Mouse (Mus musculus) small intestine, adult 2 months (tissue): ENCODE results near the gene Cnnm4.

Experiments
- CTCF ChIP-seq: fragments of 200-500 bp; IDR thresholded peaks from 2 replicates; pipeline ENCODE4 v1.5.1; 2012; ENCODE audit warnings: low read depth, mild to moderate bottlenecking, control low read depth, inconsistent platforms, low read length, moderate library complexity, mixed read lengths; ENCODE audit not compliant: insufficient replicate concordance, insufficient read length; ENCODE audit errors: extremely low read depth
- POLR2A ChIP-seq: fragments of 200-500 bp; IDR thresholded peaks from 2 replicates; pipeline ENCODE4 v1.6.1; 2012; ENCODE audit warnings: low read depth, mild to moderate bottlenecking, control low read depth, inconsistent platforms, low read length, moderate library complexity

DNA sequence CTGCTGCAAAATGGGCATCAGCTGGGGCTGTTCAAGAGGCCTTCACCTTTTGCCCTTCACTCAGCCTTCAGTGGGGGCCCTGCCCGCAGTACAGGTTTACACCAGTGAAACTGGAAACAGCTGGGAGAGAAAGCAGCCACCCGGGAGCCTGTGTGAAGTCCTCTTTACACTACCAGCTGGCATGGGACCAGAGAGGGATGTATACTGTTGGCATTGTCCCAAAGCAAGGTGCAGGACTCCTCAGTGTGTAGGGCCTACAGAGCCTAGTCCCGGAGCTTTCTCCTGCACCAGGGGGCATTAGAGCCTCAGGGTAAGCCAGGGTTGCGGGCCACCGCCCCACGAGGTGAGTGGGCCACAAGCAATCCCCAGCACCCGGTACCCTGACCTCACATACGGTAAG lies 59.1 kb downstream of the Cnnm4 start:
- no peak for TF ChIP-seq CTCF
- no peak for TF ChIP-seq POLR2A
